ENCODE assay signal across 9 mouse cellular contexts in genomic region chr16:23517754-23518566, GRCm38 (mm10). TPM values are rescaled to one million over a fixed set of nuclear protein-coding genes. Genes with fewer than 3 reads are reported as not detected.
A peak's percentile ranks its signal among the peaks of the same experiment; 100 is the strongest.
DNase-seq lines count a peak whose midpoint lies in the region; ATAC-seq and TF ChIP-seq lines count a peak whose summit lies in the region.
"Had no signal": no experiment of that assay in that cellular context is flagged by ENCODE, and none has a peak within 500 bp of the region (broad histone marks: within the 10 kb centered on the region; RNA-seq: fewer than 3 reads in every experiment).

No protein-coding gene starts in this region.

- peak overlapping the region; percentile 31; the same call in 1 of the 2 replicates for H3K27ac ChIP-seq in heart, embryonic 10.5 days
- peak overlapping the region; percentile 96 for H3K27ac ChIP-seq in liver, adult 2 months (replicated peaks; ENCODE audit: insufficient read depth, low read depth, low read length)
- peak overlapping the region; percentile 77 for H3K27ac ChIP-seq in hindbrain, embryonic 14.5 days
- peak overlapping the region; percentile 58 for H3K27ac ChIP-seq in midbrain, embryonic 16.5 days (ENCODE audit: low read length)
- H3K27ac ChIP-seq in intestine, embryonic 16.5 days (ENCODE audit: low read length): no peak overlapping the region

- 51% methylated on average over 20 of the region's 20 CpGs for WGBS in heart, embryonic 10.5 days
- WGBS in liver, adult 2 months: 18% methylated on average over 20 of the region's 20 CpGs
- WGBS in hindbrain, embryonic 14.5 days: 53% methylated on average over 20 of the region's 20 CpGs
- WGBS in midbrain, embryonic 16.5 days: 53% methylated on average over 20 of the region's 20 CpGs
- 59% methylated on average over 20 of the region's 20 CpGs for whole genome bisulfite sequencing in intestine, embryonic 16.5 days

- H3K9ac ChIP-seq in liver, adult 2 months (ENCODE audit: low read depth, low read length): peak overlapping the region; percentile 53
- peak overlapping the region; percentile 36 for H3K9ac ChIP-seq in hindbrain, embryonic 14.5 days
- H3K9ac ChIP-seq in midbrain, embryonic 16.5 days (ENCODE audit: low read depth, low read length): peak overlapping the region; percentile 36; the same call in 1 of the 2 replicates
- no peak overlapping the region for H3K9ac ChIP-seq in intestine, embryonic 16.5 days (ENCODE audit: low read depth, low read length)

- peaks cover 30% of the 10 kb centered on the region; the same call in 1 of the 2 replicates for H3K79me2 ChIP-seq in liver, adult 2 months (ENCODE audit: control insufficient read depth, insufficient read depth, low read length)

- no peaks in the 10 kb centered on the region for H3K36me3 ChIP-seq in heart, embryonic 10.5 days
- peaks cover 14% of the 10 kb centered on the region for H3K36me3 ChIP-seq in liver, adult 2 months (ENCODE audit: control insufficient read depth, insufficient read depth, low read length)
- H3K36me3 ChIP-seq in hindbrain, embryonic 14.5 days (replicated peaks; ENCODE audit: control insufficient read depth, insufficient read depth): peaks cover 8% of the 10 kb centered on the region; the same call in 1 of the 2 replicates
- peaks cover 4% of the 10 kb centered on the region; the same call in 1 of the 2 replicates for H3K36me3 ChIP-seq in midbrain, embryonic 16.5 days (ENCODE audit: control insufficient read depth, insufficient read depth, low read length)
- H3K36me3 ChIP-seq in intestine, embryonic 16.5 days (ENCODE audit: control insufficient read depth, insufficient read depth, low read length): no peaks in the 10 kb centered on the region

- peaks cover 45% of the 10 kb centered on the region for H3K4me1 ChIP-seq in heart, embryonic 10.5 days
- peaks cover 48% of the 10 kb centered on the region for H3K4me1 ChIP-seq in liver, adult 2 months (ENCODE audit: control insufficient read depth, insufficient read depth, low read length)
- peaks cover 53% of the 10 kb centered on the region for H3K4me1 ChIP-seq in hindbrain, embryonic 14.5 days (replicated peaks; ENCODE audit: control insufficient read depth, insufficient read depth, low read length)
- H3K4me1 ChIP-seq in midbrain, embryonic 16.5 days (ENCODE audit: control insufficient read depth, insufficient read depth, low read length): peaks cover 31% of the 10 kb centered on the region
- peaks cover 7% of the 10 kb centered on the region for H3K4me1 ChIP-seq in intestine, embryonic 16.5 days (ENCODE audit: control insufficient read depth, insufficient read depth, low read length)

- no peak for TF ChIP-seq CTCF in liver, adult 2 months (IDR thresholded peaks at IDR 0.05; ENCODE audit: low read depth, low read length)

- TF ChIP-seq POLR2A in liver, adult 2 months (IDR thresholded peaks at IDR 0.05; ENCODE audit: extremely low read depth, insufficient read depth, low read length): peak; percentile 70; the same call in 1 of the 2 replicates

- peak overlapping the region; percentile 60 for H3K4me2 ChIP-seq in hindbrain, embryonic 14.5 days (replicated peaks)
- peak overlapping the region; percentile 74 for H3K4me2 ChIP-seq in midbrain, embryonic 16.5 days (ENCODE audit: low read length)
- no peak overlapping the region for H3K4me2 ChIP-seq in intestine, embryonic 16.5 days (ENCODE audit: low read depth, low read length)

- DNase-seq in heart, embryonic 10.5 days (ENCODE audit: low spot score): no peak
- DNase-seq in heart, adult 8-10 months (ENCODE audit: low spot score): no peak
- DNase-seq in liver, adult 2 months (ENCODE audit: extremely low read depth, low read depth, low spot score): peak; percentile 99
- no peak for DNase-seq in liver
- no peak for DNase-seq in hindbrain, embryonic 14.5 days (ENCODE audit: low spot score)
- no peak for DNase-seq in cerebellum, postnatal 4 days (ENCODE audit: low spot score in 2 of 2)

- H3K9me3 ChIP-seq in heart, embryonic 10.5 days: no peaks in the 10 kb centered on the region
- H3K9me3 ChIP-seq in hindbrain, embryonic 14.5 days (ENCODE audit: control insufficient read depth, low read length): no peaks in the 10 kb centered on the region
- no peaks in the 10 kb centered on the region for H3K9me3 ChIP-seq in midbrain, embryonic 16.5 days (replicated peaks; ENCODE audit: control insufficient read depth, low read length, poor library complexity, severe bottlenecking)
- H3K9me3 ChIP-seq in intestine, embryonic 16.5 days (ENCODE audit: control insufficient read depth, low read length): no peaks in the 10 kb centered on the region

- peaks cover 47% of the 10 kb centered on the region for H3K27me3 ChIP-seq in heart, embryonic 10.5 days (ENCODE audit: insufficient read depth, poor library complexity, severe bottlenecking)
- H3K27me3 ChIP-seq in liver, adult 2 months (ENCODE audit: control insufficient read depth, insufficient read depth, low read length): no peaks in the 10 kb centered on the region
- H3K27me3 ChIP-seq in hindbrain, embryonic 14.5 days (ENCODE audit: control insufficient read depth, insufficient read depth, low read length): no peaks in the 10 kb centered on the region
- H3K27me3 ChIP-seq in midbrain, embryonic 16.5 days (ENCODE audit: control insufficient read depth, insufficient read depth, low read depth, low read length): no peaks in the 10 kb centered on the region
- no peaks in the 10 kb centered on the region for H3K27me3 ChIP-seq in intestine, embryonic 16.5 days (replicated peaks; ENCODE audit: control insufficient read depth, insufficient read depth, low read length)

- peak; percentile 14; the same call in 1 of the 2 replicates for ATAC-seq in hindbrain, embryonic 14.5 days (ENCODE audit: low FRiP score)
- no peak for ATAC-seq in midbrain, embryonic 16.5 days
- no peak for ATAC-seq in intestine, embryonic 16.5 days

- H3K4me3 ChIP-seq in heart, embryonic 10.5 days: no peak overlapping the region; the same call in 1 of the 2 replicates
- H3K4me3 ChIP-seq in liver, adult 2 months (ENCODE audit: insufficient read depth, low read depth, low read length): peak overlapping the region; percentile 13
- peak overlapping the region; percentile 12 for H3K4me3 ChIP-seq in hindbrain, embryonic 14.5 days (replicated peaks; ENCODE audit: low read length)
- peak overlapping the region; percentile 21 for H3K4me3 ChIP-seq in midbrain, embryonic 16.5 days (ENCODE audit: low read depth, low read length)
- no peak overlapping the region for H3K4me3 ChIP-seq in intestine, embryonic 16.5 days (ENCODE audit: low read length)

RNA-seq across cellular contexts. Expression of gene Rtp4, which starts 2.1 kb away (rescaled TPM):
- polyA plus RNA-seq in heart, embryonic 10.5 days (2016; fragmentation: Nextera tagmentation; extraction: Ambion mirVana): 1.4 and 1.9 TPM in 2 replicates
- total RNA-seq in heart, adult 8-10 months (2022): 1 to 10 TPM; 2.3 to 4.4 (median 3.6) TPM
- 11.3 and 16.9 TPM in 2 replicates for total RNA-seq in liver, adult 2 months (2014; rRNA removed)
- 14.2 and 25.2 TPM in 2 replicates for polyA plus RNA-seq in liver, adult 2 months (2012; rRNA removed)
- 4.0 and 4.6 TPM in 2 replicates for polyA plus RNA-seq in hindbrain, embryonic 14.5 days (2014; fragmentation: Nextera tagmentation; extraction: Ambion mirVana)
- 2.6 and 2.8 TPM in 2 replicates for polyA plus RNA-seq in midbrain, embryonic 16.5 days (2015; fragmentation: Nextera tagmentation; extraction: Ambion mirVana)
- polyA plus RNA-seq in intestine, embryonic 16.5 days (2015; fragmentation: Nextera tagmentation; extraction: Ambion mirVana): 6.1 and 7.0 TPM in 2 replicates

RNA-seq across cellular contexts. Expression of gene Masp1, which starts 2.7 kb away (rescaled TPM):
- polyA plus RNA-seq in heart, embryonic 10.5 days (2016; fragmentation: Nextera tagmentation; extraction: Ambion mirVana): 9.9 and 16.7 TPM in 2 replicates
- 10 to 100 TPM; 14.5 to 24.1 (median 18.5) TPM for total RNA-seq in heart, adult 8-10 months (2022)
- total RNA-seq in liver, adult 2 months (2014; rRNA removed): 71.1 and 83.3 TPM in 2 replicates
- polyA plus RNA-seq in liver, adult 2 months (2012; rRNA removed): 53.7 and 61.3 TPM in 2 replicates
- polyA plus RNA-seq in hindbrain, embryonic 14.5 days (2014; fragmentation: Nextera tagmentation; extraction: Ambion mirVana): 26.2 and 27.0 TPM in 2 replicates
- 26.8 and 29.6 TPM in 2 replicates for polyA plus RNA-seq in midbrain, embryonic 16.5 days (2015; fragmentation: Nextera tagmentation; extraction: Ambion mirVana)
- 3.6 and 4.3 TPM in 2 replicates for polyA plus RNA-seq in intestine, embryonic 16.5 days (2015; fragmentation: Nextera tagmentation; extraction: Ambion mirVana)
- total RNA-seq: common myeloid progenitor, adult 5-6 weeks had no signal

Comparison
In these comparisons a context has a peak if more than half of its experiments do, and no peak if none do; other contexts are left out.
1. H3K4me3 ChIP-seq: peak in liver, adult 2 months (single experiment), hindbrain, embryonic 14.5 days (single experiment) and midbrain, embryonic 16.5 days (single experiment); none in heart, embryonic 10.5 days (single experiment) and intestine, embryonic 16.5 days (single experiment).